Mouse (Mus musculus) intestine, embryonic 15.5 days (tissue): ENCODE data around the gene Slc11a1. TPM values are rescaled to one million over a fixed set of nuclear protein-coding genes. Genes with fewer than 3 reads are reported as not detected.

Experiments used
- ATAC-seq: fragments of 200-750 bp; cut with Nextera tagmentation; 2 replicates; pipeline ENCODE4 v1.8.0; 2017; ENCODE audit warnings: moderate TSS enrichment, moderate library complexity
- H3K27ac ChIP-seq: fragments of 300-500 bp; sonication (generic); 2 replicates; pipeline ENCODE4 v1.5.1; 2015; ENCODE audit warnings: mild to moderate bottlenecking, inconsistent platforms
- H3K27me3 ChIP-seq: fragments of 300-500 bp; sonication (generic); replicated peaks from 2 replicates; pipeline ENCODE4 v1.6.1; 2015; ENCODE audit warnings: inconsistent platforms
- H3K36me3 ChIP-seq: fragments of 300-500 bp; sonication (generic); 2 replicates; pipeline ENCODE4 v1.6.1; 2015; ENCODE audit warnings: inconsistent platforms
- H3K4me1 ChIP-seq: fragments of 300-500 bp; sonication (generic); replicated peaks from 2 replicates; pipeline ENCODE4 v1.6.1; 2015; ENCODE audit warnings: inconsistent platforms
- H3K4me2 ChIP-seq: fragments of 300-500 bp; sonication (generic); replicated peaks from 2 replicates; pipeline ENCODE4 v1.6.1; 2015; ENCODE audit warnings: mild to moderate bottlenecking, inconsistent platforms
- H3K4me3 ChIP-seq: fragments of 300-500 bp; sonication (generic); replicated peaks from 2 replicates; pipeline ENCODE4 v1.5.1; 2015; ENCODE audit warnings: inconsistent platforms
- H3K9ac ChIP-seq: fragments of 300-500 bp; sonication (generic); 2 replicates; pipeline ENCODE4 v1.6.1; 2015; ENCODE audit warnings: inconsistent platforms
- H3K9me3 ChIP-seq: fragments of 300-500 bp; sonication (generic); 2 replicates; pipeline ENCODE4 v1.6.1; 2016; ENCODE audit warnings: inconsistent platforms
- WGBS: fragments of 180-500 bp; shearing (Covaris S2); methylation state at CpG from one replicate; pipeline ENCODE4 v1.1.7; 2015; 5-methylcytosine and 5-hydroxymethylcytosine counted together
- microRNA counts: library from miRNA; unstranded; fragments of <30 nt; microRNA quantifications from one replicate; lab custom pipeline; 2016
- polyA plus RNA-seq: library from polyadenylated mRNA; unstranded; fragments of >200 nt; fragmentation: Nextera tagmentation; extraction: Ambion mirVana; gene quantifications from 2 replicates; pipeline ENCODE4 v1.2.1, GENCODE M21; 2015

Gene Slc11a1
- polyA plus RNA-seq, 1 experiment from 2014 or later, result 6.7 TPM

GRCm38 (mm10) chr1:74434596-74434995, 59.6 kb downstream of the Slc11a1 start:
- Histone ChIP-seq H3K4me2 (no peak overlapping the region), H3K27me3 (no peaks in the 10 kb centered on the region), H3K9me3 (no peaks in the 10 kb centered on the region), H3K9ac (no peak overlapping the region), H3K4me1 (peaks cover 4% of the 10 kb centered on the region), H3K27ac (peak overlapping the region; percentile 24), H3K4me3 (no peak overlapping the region), H3K36me3 (peaks cover 11% of the 10 kb centered on the region; the same call in 1 of the 2 replicates)
- 33% methylated on average over 5 of the region's 5 CpGs for WGBS
- peak; percentile 55 for ATAC-seq

- H3K9ac ChIP-seq, result no peak overlapping the region
- WGBS, result 68% methylated on average over 6 of the region's 6 CpGs
- peak; percentile 68 for ATAC-seq
Measured at GRCm38 (mm10) chr1:74435563-74435962, 60.6 kb downstream of the Slc11a1 start.

More at GRCm38 (mm10) chr1:74435563-74435962, 60.6 kb downstream of the Slc11a1 start:
- H3K27ac ChIP-seq, result 0 out of 2 replicates have a peak overlapping the region, but pooled peaks have one; percentile 0
- no peaks in the 10 kb centered on the region for H3K9me3 ChIP-seq
- H3K27me3 ChIP-seq, result no peaks in the 10 kb centered on the region
- H3K4me3 ChIP-seq, result no peak overlapping the region
- no peak overlapping the region for H3K4me2 ChIP-seq
- peaks cover 4% of the 10 kb centered on the region for H3K4me1 ChIP-seq
- peaks cover 14% of the 10 kb centered on the region; the same call in 1 of the 2 replicates for H3K36me3 ChIP-seq

MicroRNAs encoded within 50 kb of the gene (microRNA counts, 519-probe panel; counts per million panel counts)
- 3,365 counts per million, percentile 83 among the panel's probes with 10 or more counts for microRNA mmu-miR-26b (lab: Ali Mortazavi, UCI)

Other genes starting within 250 kb of the Slc11a1 start
- gene Rufy4, start 249.7 kb upstream of the Slc11a1 start, polyA plus RNA-seq, result 0.18 and 0.34 TPM in 2 replicates
- gene Cxcr2, start 221.2 kb upstream of the Slc11a1 start, polyA plus RNA-seq, result 0.24 and 0.35 TPM in 2 replicates
- not detected in 2 replicates for gene Cxcr1, start 180.6 kb upstream of the Slc11a1 start, polyA plus RNA-seq
- gene Arpc2, start 139.1 kb upstream of the Slc11a1 start, polyA plus RNA-seq, result 518 and 584 TPM in 2 replicates
- gene Gpbar1, start 96.6 kb upstream of the Slc11a1 start, polyA plus RNA-seq, result 3.1 and 3.3 TPM in 2 replicates
- 225 and 244 TPM in 2 replicates for gene Aamp, start 90.5 kb upstream of the Slc11a1 start, polyA plus RNA-seq
- 120 and 127 TPM in 2 replicates for gene Pnkd, start 90.3 kb upstream of the Slc11a1 start, polyA plus RNA-seq
- 54.9 and 64.3 TPM in 2 replicates for gene Tmbim1, start 69.6 kb upstream of the Slc11a1 start, polyA plus RNA-seq
- 0.39 and 0.53 TPM in 2 replicates for gene Catip, start 13.1 kb upstream of the Slc11a1 start, polyA plus RNA-seq
- gene Ctdsp1, start 16.3 kb downstream of the Slc11a1 start, polyA plus RNA-seq, result 75.4 and 78.7 TPM in 2 replicates
- gene Vil1, start 34.2 kb downstream of the Slc11a1 start, polyA plus RNA-seq, result 135 and 146 TPM in 2 replicates
- 58.9 and 61.4 TPM in 2 replicates for gene Cnot9, start 130.9 kb downstream of the Slc11a1 start, polyA plus RNA-seq
- gene Plcd4, start 167.7 kb downstream of the Slc11a1 start, polyA plus RNA-seq, result 0.29 TPM in 1 of 2 replicates, not detected in the other
- 22.2 and 26.0 TPM in 2 replicates for gene Usp37, start 169.1 kb downstream of the Slc11a1 start, polyA plus RNA-seq
- 4.6 and 5.4 TPM in 2 replicates for gene Zfp142, start 213.1 kb downstream of the Slc11a1 start, polyA plus RNA-seq
- 21.9 and 22.1 TPM in 2 replicates for gene Bcs1l, start 213.1 kb downstream of the Slc11a1 start, polyA plus RNA-seq
- gene Rnf25, start 226.2 kb downstream of the Slc11a1 start, polyA plus RNA-seq, result 28.2 and 30.2 TPM in 2 replicates
- 4.0 and 5.3 TPM in 2 replicates for gene Stk36, start 226.2 kb downstream of the Slc11a1 start, polyA plus RNA-seq